In genomic region chr7:3304298-3304697, GRCm38 (mm10) we compare ENCODE assay signal across 8 mouse cellular contexts. TPM values are rescaled to one million over a fixed set of nuclear protein-coding genes. Genes with fewer than 3 reads are reported as not detected.
DNase-seq lines count a peak whose midpoint lies in the region; ATAC-seq and TF ChIP-seq lines count a peak whose summit lies in the region.

No protein-coding gene starts in this region.

- H3K9me3 ChIP-seq in E14TG2a.4 (ENCODE audit: low read length), result no peaks in the 10 kb centered on the region
- no peaks in the 10 kb centered on the region for H3K9me3 ChIP-seq in forebrain, embryonic 13.5 days (replicated peaks)
- H3K9me3 ChIP-seq in limb, embryonic 11.5 days (ENCODE audit: control insufficient read depth, low read length), result no peaks in the 10 kb centered on the region; the same call in 1 of the 2 replicates

- H3K4me3 ChIP-seq in E14TG2a.4 (replicated peaks; ENCODE audit: low read length), result peak overlapping the region; percentile 82
- H3K4me3 ChIP-seq in forebrain, embryonic 13.5 days, result peak overlapping the region; percentile 46
- H3K4me3 ChIP-seq in limb, embryonic 11.5 days (ENCODE audit: low read depth, low read length), result no peak overlapping the region

- 2% methylated on average over 9 of the region's 10 CpGs for WGBS in forebrain, embryonic 13.5 days
- 3% methylated on average over 10 of the region's 10 CpGs for WGBS in limb, embryonic 11.5 days

- no peak overlapping the region for H3K27ac ChIP-seq in forebrain, embryonic 13.5 days
- H3K27ac ChIP-seq in limb, embryonic 11.5 days (replicated peaks; ENCODE audit: low read depth, low read length), result no peak overlapping the region

- no peak for TF ChIP-seq CTCF in E14TG2a.4 (conservative IDR thresholded peaks at IDR 0.05; ENCODE audit: low read length)

- peaks cover 71% of the 10 kb centered on the region for H3K4me1 ChIP-seq in E14TG2a.4 (replicated peaks; ENCODE audit: low read depth, low read length)
- peaks cover 35% of the 10 kb centered on the region for H3K4me1 ChIP-seq in forebrain, embryonic 13.5 days
- peaks cover 10% of the 10 kb centered on the region for H3K4me1 ChIP-seq in limb, embryonic 11.5 days (ENCODE audit: control insufficient read depth, insufficient read depth, low read length)

- peak overlapping the region; percentile 56; the same call in 1 of the 2 replicates for H3K9ac ChIP-seq in forebrain, embryonic 13.5 days
- H3K9ac ChIP-seq in limb, embryonic 11.5 days (ENCODE audit: low read length), result no peak overlapping the region

- peak; percentile 94 for DNase-seq in heart, adult 11 months
- DNase-seq in heart, adult 8-10 months (ENCODE audit: low spot score), result no peak
- no peak for DNase-seq in limb, embryonic 11.5 days (ENCODE audit: low spot score)
- DNase-seq in spleen, adult 12 weeks (ENCODE audit: low spot score), result peak; percentile 34
- DNase-seq in yolk sac, embryonic 10.5 days (ENCODE audit: low spot score), result no peak
- DNase-seq in gastrocnemius, postnatal 25 days, result no peak

- peaks cover 31% of the 10 kb centered on the region for H3K36me3 ChIP-seq in E14TG2a.4 (ENCODE audit: insufficient read depth, low read length)
- no peaks in the 10 kb centered on the region for H3K36me3 ChIP-seq in forebrain, embryonic 13.5 days (ENCODE audit: poor library complexity, severe bottlenecking)
- no peaks in the 10 kb centered on the region for H3K36me3 ChIP-seq in limb, embryonic 11.5 days (ENCODE audit: control insufficient read depth, insufficient read depth, low read length)

- peak overlapping the region; percentile 89 for H3K4me2 ChIP-seq in forebrain, embryonic 13.5 days
- 0 out of 2 replicates have a peak overlapping the region, but pooled peaks have one; percentile 7 for H3K4me2 ChIP-seq in limb, embryonic 11.5 days (ENCODE audit: low read depth, severe bottlenecking)

- ATAC-seq in forebrain, embryonic 13.5 days, result peak; percentile 12; the same call in 1 of the 2 replicates
- ATAC-seq in limb, embryonic 11.5 days (ENCODE audit: insufficient number of reproducible peaks, low FRiP score, low TSS enrichment, low read depth), result peak; percentile 27; the same call in 1 of the 2 replicates

- H3K27me3 ChIP-seq in E14TG2a.4 (ENCODE audit: insufficient read depth, low read length), result peaks cover 5% of the 10 kb centered on the region; the same call in 1 of the 2 replicates
- H3K27me3 ChIP-seq in forebrain, embryonic 13.5 days, result peaks cover 27% of the 10 kb centered on the region
- peaks cover 41% of the 10 kb centered on the region for H3K27me3 ChIP-seq in limb, embryonic 11.5 days (ENCODE audit: control insufficient read depth, insufficient read depth, low read length)

RNA-seq across cellular contexts. Expression of gene Prkcg, which starts 15.3 kb away (rescaled TPM):
- total RNA-seq in heart, adult 8-10 months (2022), result 1 to 10 TPM in 2 of 4 experiments, under 1 TPM in 2; 0.57 to 1.8 (median 1.1) TPM
- polyA plus RNA-seq in forebrain, embryonic 13.5 days (2015; fragmentation: Nextera tagmentation; extraction: Ambion mirVana), result 0.62 and 0.77 TPM in 2 replicates
- polyA plus RNA-seq in limb, embryonic 11.5 days (2014; fragmentation: Nextera tagmentation; extraction: Ambion mirVana), result 0.07 and 0.12 TPM in 2 replicates
- total RNA-seq in gastrocnemius, postnatal 25 days (2021), result 1 to 10 TPM; 1.3 TPM

RNA-seq across cellular contexts. Expression of gene Myadm, which starts 15.4 kb away (rescaled TPM):
- 100 to 1,000 TPM in 3 of 4 experiments, 10 to 100 TPM in 1; 93.9 to 139 (median 128) TPM for total RNA-seq in heart, adult 8-10 months (2022)
- polyA plus RNA-seq in forebrain, embryonic 13.5 days (2015; fragmentation: Nextera tagmentation; extraction: Ambion mirVana), result 14.6 and 16.3 TPM in 2 replicates
- polyA plus RNA-seq in limb, embryonic 11.5 days (2014; fragmentation: Nextera tagmentation; extraction: Ambion mirVana), result 37.7 and 40.2 TPM in 2 replicates
- total RNA-seq in gastrocnemius, postnatal 25 days (2021), result 10 to 100 TPM; 31.7 to 45.4 TPM

RNA-seq across cellular contexts. Expression of gene Cacng7, which starts 28.5 kb away (rescaled TPM):
- 1 to 10 TPM; 3.0 to 3.6 (median 3.3) TPM for total RNA-seq in heart, adult 8-10 months (2022)
- polyA plus RNA-seq in forebrain, embryonic 13.5 days (2015; fragmentation: Nextera tagmentation; extraction: Ambion mirVana), result 4.6 TPM in 2 replicates
- polyA plus RNA-seq in limb, embryonic 11.5 days (2014; fragmentation: Nextera tagmentation; extraction: Ambion mirVana), result 2.0 and 2.6 TPM in 2 replicates
- total RNA-seq in gastrocnemius, postnatal 25 days (2021), result 1 to 10 TPM; 6.7 to 7.7 TPM

RNA-seq across cellular contexts. Expression of gene Nlrp12, which starts 54.8 kb away (rescaled TPM):
- under 1 TPM in 1 of 4 experiments, not detected in 3; 0.12 TPM for total RNA-seq in heart, adult 8-10 months (2022)
- not detected in 2 replicates for polyA plus RNA-seq in forebrain, embryonic 13.5 days (2015; fragmentation: Nextera tagmentation; extraction: Ambion mirVana)
- polyA plus RNA-seq in limb, embryonic 11.5 days (2014; fragmentation: Nextera tagmentation; extraction: Ambion mirVana), result not detected in 2 replicates
- not detected for total RNA-seq in gastrocnemius, postnatal 25 days (2021)

Comparison
In these comparisons a context has a peak if more than half of its experiments do, and no peak if none do; other contexts are left out.
1. DNase-seq: peak in heart, adult 11 months (single experiment) and spleen, adult 12 weeks (single experiment); none in heart, adult 8-10 months (single experiment), limb, embryonic 11.5 days (single experiment), yolk sac, embryonic 10.5 days (single experiment) and gastrocnemius, postnatal 25 days (single experiment).